ENCODE assay signal across 8 mouse cellular contexts in genomic region chr17:37270702-37271092, GRCm38 (mm10). TPM values are rescaled to one million over a fixed set of nuclear protein-coding genes. Genes with fewer than 3 reads are reported as not detected.
A peak's percentile ranks its signal among the peaks of the same experiment; 100 is the strongest.
DNase-seq lines count a peak whose midpoint lies in the region; ATAC-seq and TF ChIP-seq lines count a peak whose summit lies in the region.

No protein-coding gene starts in this region.

- peak; percentile 3 for DNase-seq in embryo, embryonic 11 days
- no peak for DNase-seq in embryo, embryonic 9.5 days (ENCODE audit: extremely low spot score)
- DNase-seq in adrenal gland, postnatal 14 days: peak; percentile 68
- peak; percentile 25 for DNase-seq in gastrocnemius, postnatal 10 days
- DNase-seq in hindbrain, postnatal 0 days (ENCODE audit: low spot score): no peak
- DNase-seq in liver, adult 2 months (ENCODE audit: extremely low read depth, low read depth, low spot score): peak; percentile 88
- no peak for DNase-seq in midbrain, postnatal 0 days (ENCODE audit: low spot score)
- DNase-seq in thymus, adult 18-20 months: peak; percentile 58 to 71

- H3K27me3 ChIP-seq in hindbrain, postnatal 0 days (ENCODE audit: insufficient read depth, low read length): no peaks in the 10 kb centered on the region
- H3K27me3 ChIP-seq in liver, adult 2 months (ENCODE audit: control insufficient read depth, insufficient read depth, low read length): no peaks in the 10 kb centered on the region
- no peaks in the 10 kb centered on the region for H3K27me3 ChIP-seq in midbrain, postnatal 0 days (ENCODE audit: insufficient read depth, low read length)

- no peaks in the 10 kb centered on the region for H3K36me3 ChIP-seq in hindbrain, postnatal 0 days (ENCODE audit: insufficient read depth, low read length)
- no peaks in the 10 kb centered on the region for H3K36me3 ChIP-seq in liver, adult 2 months (ENCODE audit: control insufficient read depth, insufficient read depth, low read length)
- H3K36me3 ChIP-seq in midbrain, postnatal 0 days (ENCODE audit: insufficient read depth, low read length): no peaks in the 10 kb centered on the region

- TF ChIP-seq CTCF in hindbrain, postnatal 0 days (IDR thresholded peaks at IDR 0.05; ENCODE audit: low read depth): no peak
- no peak for TF ChIP-seq CTCF in liver, adult 2 months (IDR thresholded peaks at IDR 0.05; ENCODE audit: low read depth, low read length)
- no peak for TF ChIP-seq CTCF in midbrain, postnatal 0 days (IDR thresholded peaks at IDR 0.05)

- 72% methylated on average over 8 of the region's 8 CpGs for WGBS in hindbrain, postnatal 0 days
- WGBS in liver, adult 2 months: 13% methylated on average over 8 of the region's 8 CpGs
- WGBS in midbrain, postnatal 0 days: 67% methylated on average over 8 of the region's 8 CpGs

- peak overlapping the region; percentile 55 for H3K4me3 ChIP-seq in hindbrain, postnatal 0 days (ENCODE audit: low read length)
- peak overlapping the region; percentile 80 for H3K4me3 ChIP-seq in liver, adult 2 months (ENCODE audit: insufficient read depth, low read depth, low read length)
- peak overlapping the region; percentile 53 for H3K4me3 ChIP-seq in midbrain, postnatal 0 days (ENCODE audit: low read depth, low read length)

- H3K4me1 ChIP-seq in hindbrain, postnatal 0 days (ENCODE audit: insufficient read depth, low read length): no peaks in the 10 kb centered on the region
- no peaks in the 10 kb centered on the region for H3K4me1 ChIP-seq in liver, adult 2 months (ENCODE audit: control insufficient read depth, insufficient read depth, low read length)
- 0 out of 2 replicates have a peak, but pooled peaks cover 4% of the 10 kb centered on the region for H3K4me1 ChIP-seq in midbrain, postnatal 0 days (ENCODE audit: insufficient read depth, low read length)

- no peaks in the 10 kb centered on the region for H3K9me3 ChIP-seq in hindbrain, postnatal 0 days (ENCODE audit: low read length)
- no peaks in the 10 kb centered on the region for H3K9me3 ChIP-seq in midbrain, postnatal 0 days (ENCODE audit: low read length)

- H3K27ac ChIP-seq in hindbrain, postnatal 0 days: no peak overlapping the region
- H3K27ac ChIP-seq in liver, adult 2 months (replicated peaks; ENCODE audit: insufficient read depth, low read depth, low read length): peak overlapping the region; percentile 55
- H3K27ac ChIP-seq in midbrain, postnatal 0 days (ENCODE audit: low read depth, low read length): no peak overlapping the region

- H3K9ac ChIP-seq in hindbrain, postnatal 0 days (replicated peaks; ENCODE audit: low read length): peak overlapping the region; percentile 41
- peak overlapping the region; percentile 56 for H3K9ac ChIP-seq in liver, adult 2 months (ENCODE audit: low read depth, low read length)
- H3K9ac ChIP-seq in midbrain, postnatal 0 days (replicated peaks; ENCODE audit: low read length, poor library complexity, severe bottlenecking): peak overlapping the region; percentile 44; the same call in 1 of the 2 replicates

- no peaks in the 10 kb centered on the region for H3K79me2 ChIP-seq in liver, adult 2 months (ENCODE audit: control insufficient read depth, insufficient read depth, low read length)

- TF ChIP-seq POLR2A in liver, adult 2 months (IDR thresholded peaks at IDR 0.05; ENCODE audit: extremely low read depth, insufficient read depth, low read length): no peak

- peak; percentile 39; the same call in 1 of the 2 replicates for ATAC-seq in hindbrain, postnatal 0 days
- no peak; the same call in 1 of the 2 replicates for ATAC-seq in midbrain, postnatal 0 days (ENCODE audit: low FRiP score)

- H3K4me2 ChIP-seq in hindbrain, postnatal 0 days (ENCODE audit: low read depth, low read length): peak overlapping the region; percentile 97
- peak overlapping the region; percentile 93 for H3K4me2 ChIP-seq in midbrain, postnatal 0 days (ENCODE audit: low read depth, low read length, poor library complexity, severe bottlenecking)

RNA-seq across cellular contexts. Expression of gene H2-M3, which starts 0.7 kb away (rescaled TPM):
- total RNA-seq in adrenal gland, postnatal 14 days (2021): 3.3 and 5.9 TPM in 2 replicates
- 1 to 10 TPM; 1.7 to 2.2 TPM for total RNA-seq in gastrocnemius, postnatal 10 days (2021)
- total RNA-seq in hindbrain, postnatal 0 days (2014; rRNA removed): 0.63 and 2.5 TPM in 2 replicates
- 1.9 and 2.7 TPM in 2 replicates for polyA plus RNA-seq in hindbrain, postnatal 0 days (2015; fragmentation: Nextera tagmentation; extraction: Ambion mirVana)
- 4.4 and 4.5 TPM in 2 replicates for total RNA-seq in liver, adult 2 months (2014; rRNA removed)
- polyA plus RNA-seq in liver, adult 2 months (2012; rRNA removed): 1.7 and 3.3 TPM in 2 replicates
- 1.6 TPM in 2 replicates for total RNA-seq in midbrain, postnatal 0 days (2014; rRNA removed)
- polyA plus RNA-seq in midbrain, postnatal 0 days (2015; fragmentation: Nextera tagmentation; extraction: Ambion mirVana): 2.5 and 2.6 TPM in 2 replicates

RNA-seq across cellular contexts. Expression of gene Olfr98, which starts 7.1 kb away (rescaled TPM):
- total RNA-seq in adrenal gland, postnatal 14 days (2021): not detected in 2 replicates
- not detected for total RNA-seq in gastrocnemius, postnatal 10 days (2021)
- not detected in 2 replicates for total RNA-seq in hindbrain, postnatal 0 days (2014; rRNA removed)
- polyA plus RNA-seq in hindbrain, postnatal 0 days (2015; fragmentation: Nextera tagmentation; extraction: Ambion mirVana): not detected in 2 replicates
- not detected in 2 replicates for total RNA-seq in liver, adult 2 months (2014; rRNA removed)
- polyA plus RNA-seq in liver, adult 2 months (2012; rRNA removed): not detected in 2 replicates
- not detected in 2 replicates for total RNA-seq in midbrain, postnatal 0 days (2014; rRNA removed)
- not detected in 2 replicates for polyA plus RNA-seq in midbrain, postnatal 0 days (2015; fragmentation: Nextera tagmentation; extraction: Ambion mirVana)

RNA-seq across cellular contexts. Expression of gene Olfr99, which starts 12.6 kb away (rescaled TPM):
- total RNA-seq in adrenal gland, postnatal 14 days (2021): not detected in 2 replicates
- not detected for total RNA-seq in gastrocnemius, postnatal 10 days (2021)
- not detected in 2 replicates for total RNA-seq in hindbrain, postnatal 0 days (2014; rRNA removed)
- polyA plus RNA-seq in hindbrain, postnatal 0 days (2015; fragmentation: Nextera tagmentation; extraction: Ambion mirVana): not detected in 2 replicates
- total RNA-seq in liver, adult 2 months (2014; rRNA removed): not detected in 2 replicates
- not detected in 2 replicates for polyA plus RNA-seq in liver, adult 2 months (2012; rRNA removed)
- total RNA-seq in midbrain, postnatal 0 days (2014; rRNA removed): not detected in 2 replicates
- polyA plus RNA-seq in midbrain, postnatal 0 days (2015; fragmentation: Nextera tagmentation; extraction: Ambion mirVana): not detected in 2 replicates

RNA-seq across cellular contexts. Expression of gene Olfr101, which starts 33.4 kb away (rescaled TPM):
- not detected in 2 replicates for total RNA-seq in adrenal gland, postnatal 14 days (2021)
- total RNA-seq in gastrocnemius, postnatal 10 days (2021): not detected
- not detected in 2 replicates for total RNA-seq in hindbrain, postnatal 0 days (2014; rRNA removed)
- polyA plus RNA-seq in hindbrain, postnatal 0 days (2015; fragmentation: Nextera tagmentation; extraction: Ambion mirVana): not detected in 2 replicates
- not detected in 2 replicates for total RNA-seq in liver, adult 2 months (2014; rRNA removed)
- polyA plus RNA-seq in liver, adult 2 months (2012; rRNA removed): not detected in 2 replicates
- not detected in 2 replicates for total RNA-seq in midbrain, postnatal 0 days (2014; rRNA removed)
- polyA plus RNA-seq in midbrain, postnatal 0 days (2015; fragmentation: Nextera tagmentation; extraction: Ambion mirVana): not detected in 2 replicates

RNA-seq across cellular contexts. Expression of gene Olfr97, which starts 33.6 kb away (rescaled TPM):
- total RNA-seq in adrenal gland, postnatal 14 days (2021): not detected in 2 replicates
- total RNA-seq in gastrocnemius, postnatal 10 days (2021): not detected
- total RNA-seq in hindbrain, postnatal 0 days (2014; rRNA removed): not detected in 2 replicates
- polyA plus RNA-seq in hindbrain, postnatal 0 days (2015; fragmentation: Nextera tagmentation; extraction: Ambion mirVana): not detected in 2 replicates
- total RNA-seq in liver, adult 2 months (2014; rRNA removed): not detected in 2 replicates
- not detected in 2 replicates for polyA plus RNA-seq in liver, adult 2 months (2012; rRNA removed)
- total RNA-seq in midbrain, postnatal 0 days (2014; rRNA removed): not detected in 2 replicates
- polyA plus RNA-seq in midbrain, postnatal 0 days (2015; fragmentation: Nextera tagmentation; extraction: Ambion mirVana): not detected in 2 replicates

Comparison
In these comparisons a context has a peak if more than half of its experiments do, and no peak if none do; other contexts are left out.
1. DNase-seq: peak in embryo, embryonic 11 days (single experiment), adrenal gland, postnatal 14 days (single experiment), gastrocnemius, postnatal 10 days (single experiment), liver, adult 2 months (single experiment) and thymus, adult 18-20 months (2 of 2); none in embryo, embryonic 9.5 days (single experiment), hindbrain, postnatal 0 days (single experiment) and midbrain, postnatal 0 days (single experiment).
2. Peak in every context shown above with its lines, with median percentiles within 50 percentile points of each other: H3K4me3 ChIP-seq and H3K9ac ChIP-seq.